Mouse (Mus musculus): ENCODE data around the gene Hist1h2ac. TPM values are rescaled to one million over a fixed set of nuclear protein-coding genes. Genes with fewer than 3 reads are reported as not detected.
"Not testable (repeated sequence)": the region's sequence is repeated elsewhere in the genome, so short reads cannot be mapped to it uniquely, and the experiment has no call there.

Hist1h2ac gene
- polyA plus RNA-seq, 1 experiment from 2014 or later, result 2.2 TPM

GRCm38 (mm10) chr13:23706771-23707170 is 23.0 kb upstream of the Hist1h2ac start:
- Histone ChIP-seq H3K9me3 (replicated peaks; ENCODE audit: control insufficient read depth, low read length) (no peaks in the 10 kb centered on the region), H3K4me1 (ENCODE audit: control insufficient read depth, insufficient read depth, low read length) (no peaks in the 10 kb centered on the region; the same call in 1 of the 2 replicates), H3K9ac (replicated peaks; ENCODE audit: low read length) (no peak overlapping the region), H3K27ac (replicated peaks; ENCODE audit: low read depth, low read length) (no peak overlapping the region), H3K27me3 (ENCODE audit: control insufficient read depth, insufficient read depth, low read length) (no peaks in the 10 kb centered on the region), H3K4me2 (ENCODE audit: low read depth, low read length) (no peak overlapping the region), H3K36me3 (replicated peaks; ENCODE audit: control insufficient read depth, insufficient read depth, low read depth, low read length) (no peaks in the 10 kb centered on the region), H3K4me3 (ENCODE audit: low read depth, low read length) (no peak overlapping the region)
- ATAC-seq (replicated peaks; ENCODE audit: insufficient number of reproducible peaks, low FRiP score, low TSS enrichment, low read depth) (no peak), DNase-seq (ENCODE audit: low spot score) (no peak)
- WGBS, result 95% methylated on average over 12 of the region's 12 CpGs

DNA sequence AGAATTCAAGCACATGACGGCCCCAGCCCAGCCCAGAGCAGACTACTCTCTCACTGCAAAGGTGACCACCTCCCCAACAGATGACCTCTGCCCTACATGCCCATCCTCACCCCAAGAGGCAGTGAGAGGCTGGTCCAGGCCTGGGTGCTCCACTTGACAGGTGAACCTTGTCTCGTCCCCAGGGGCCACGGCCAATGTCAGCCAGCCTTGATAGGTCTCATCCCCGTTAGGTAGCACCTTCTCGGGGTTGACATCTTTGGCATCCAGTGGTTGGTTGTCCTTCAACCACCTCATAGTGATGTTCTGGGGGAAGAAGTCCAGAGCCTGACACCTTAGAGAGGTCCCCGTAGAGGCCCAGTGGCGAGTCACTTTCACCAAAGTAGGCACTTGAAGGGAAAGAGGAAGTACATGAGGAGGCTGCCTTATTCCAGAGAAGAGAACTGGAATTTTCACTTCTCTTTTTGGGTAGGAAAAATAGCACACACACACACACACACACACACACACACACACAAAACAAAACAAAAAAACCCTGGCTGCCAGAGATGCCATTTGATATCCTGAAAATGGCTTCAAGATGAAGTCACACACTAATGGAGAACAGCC is 22.1 kb upstream of the Hist1h2ac start:
- DNase-seq (ENCODE audit: low spot score), result no peak
- Histone ChIP-seq H3K27me3 (ENCODE audit: control insufficient read depth, insufficient read depth, low read length) (no peaks in the 10 kb centered on the region), H3K9ac (replicated peaks; ENCODE audit: low read length) (no peak overlapping the region), H3K27ac (replicated peaks; ENCODE audit: low read depth, low read length) (no peak overlapping the region), H3K36me3 (replicated peaks; ENCODE audit: control insufficient read depth, insufficient read depth, low read depth, low read length) (no peaks in the 10 kb centered on the region), H3K4me2 (ENCODE audit: low read depth, low read length) (no peak overlapping the region), H3K4me1 (ENCODE audit: control insufficient read depth, insufficient read depth, low read length) (no peaks in the 10 kb centered on the region; the same call in 1 of the 2 replicates), H3K9me3 (replicated peaks; ENCODE audit: control insufficient read depth, low read length) (no peaks in the 10 kb centered on the region), H3K4me3 (ENCODE audit: low read depth, low read length) (no peak overlapping the region)
- WGBS, result 91% methylated on average over 7 of the region's 7 CpGs
- ATAC-seq (replicated peaks; ENCODE audit: insufficient number of reproducible peaks, low FRiP score, low TSS enrichment, low read depth), result no peak

- 89% methylated on average over 2 of the region's 2 CpGs for WGBS
- H3K27me3 ChIP-seq (ENCODE audit: control insufficient read depth, insufficient read depth, low read length); H3K4me1 ChIP-seq (ENCODE audit: control insufficient read depth, insufficient read depth, low read length); ATAC-seq (replicated peaks; ENCODE audit: insufficient number of reproducible peaks, low FRiP score, low TSS enrichment, low read depth); H3K4me2 ChIP-seq (ENCODE audit: low read depth, low read length); H3K27ac ChIP-seq (replicated peaks; ENCODE audit: low read depth, low read length); H3K4me3 ChIP-seq (ENCODE audit: low read depth, low read length); H3K9ac ChIP-seq (replicated peaks; ENCODE audit: low read length); DNase-seq (ENCODE audit: low spot score); H3K9me3 ChIP-seq (replicated peaks; ENCODE audit: control insufficient read depth, low read length); H3K36me3 ChIP-seq (replicated peaks; ENCODE audit: control insufficient read depth, insufficient read depth, low read depth, low read length): not testable (repeated sequence)
Measured at GRCm38 (mm10) chr13:23702801-23703200, 19.1 kb upstream of the Hist1h2ac start.

GRCm38 (mm10) chr13:23702220-23702619 is 18.5 kb upstream of the Hist1h2ac start:
- WGBS, result 79% methylated on average over 4 of the region's 4 CpGs
- no peak for DNase-seq (ENCODE audit: low spot score)

GRCm38 (mm10) chr13:23700786-23701520 is 17.2 kb upstream of the Hist1h2ac start:
- Histone ChIP-seq H3K4me2 (ENCODE audit: low read depth, low read length) (no peak overlapping the region), H3K4me1 (ENCODE audit: control insufficient read depth, insufficient read depth, low read length) (no peaks in the 10 kb centered on the region), H3K9me3 (replicated peaks; ENCODE audit: control insufficient read depth, low read length) (no peaks in the 10 kb centered on the region), H3K4me3 (ENCODE audit: low read depth, low read length) (no peak overlapping the region), H3K27ac (replicated peaks; ENCODE audit: low read depth, low read length) (no peak overlapping the region), H3K36me3 (replicated peaks; ENCODE audit: control insufficient read depth, insufficient read depth, low read depth, low read length) (no peaks in the 10 kb centered on the region), H3K9ac (replicated peaks; ENCODE audit: low read length) (no peak overlapping the region; the same call in 1 of the 2 replicates), H3K27me3 (ENCODE audit: control insufficient read depth, insufficient read depth, low read length) (no peaks in the 10 kb centered on the region)
- WGBS, result 31% methylated on average over 8 of the region's 8 CpGs
- peak; percentile 89 for DNase-seq (ENCODE audit: low spot score)
- ATAC-seq (replicated peaks; ENCODE audit: insufficient number of reproducible peaks, low FRiP score, low TSS enrichment, low read depth), result peak; percentile 53; the same call in 1 of the 2 replicates

More at GRCm38 (mm10) chr13:23702220-23702619, 18.5 kb upstream of the Hist1h2ac start:
- H3K27ac ChIP-seq (replicated peaks; ENCODE audit: low read depth, low read length), result no peak overlapping the region
- no peak overlapping the region for H3K4me3 ChIP-seq (ENCODE audit: low read depth, low read length)
- H3K4me1 ChIP-seq (ENCODE audit: control insufficient read depth, insufficient read depth, low read length), result no peaks in the 10 kb centered on the region
- H3K9me3 ChIP-seq (replicated peaks; ENCODE audit: control insufficient read depth, low read length), result no peaks in the 10 kb centered on the region
- H3K27me3 ChIP-seq (ENCODE audit: control insufficient read depth, insufficient read depth, low read length), result no peaks in the 10 kb centered on the region
- H3K4me2 ChIP-seq (ENCODE audit: low read depth, low read length), result no peak overlapping the region
- H3K36me3 ChIP-seq (replicated peaks; ENCODE audit: control insufficient read depth, insufficient read depth, low read depth, low read length), result no peaks in the 10 kb centered on the region
- no peak overlapping the region for H3K9ac ChIP-seq (replicated peaks; ENCODE audit: low read length)
- no peak for ATAC-seq (replicated peaks; ENCODE audit: insufficient number of reproducible peaks, low FRiP score, low TSS enrichment, low read depth)

DNA sequence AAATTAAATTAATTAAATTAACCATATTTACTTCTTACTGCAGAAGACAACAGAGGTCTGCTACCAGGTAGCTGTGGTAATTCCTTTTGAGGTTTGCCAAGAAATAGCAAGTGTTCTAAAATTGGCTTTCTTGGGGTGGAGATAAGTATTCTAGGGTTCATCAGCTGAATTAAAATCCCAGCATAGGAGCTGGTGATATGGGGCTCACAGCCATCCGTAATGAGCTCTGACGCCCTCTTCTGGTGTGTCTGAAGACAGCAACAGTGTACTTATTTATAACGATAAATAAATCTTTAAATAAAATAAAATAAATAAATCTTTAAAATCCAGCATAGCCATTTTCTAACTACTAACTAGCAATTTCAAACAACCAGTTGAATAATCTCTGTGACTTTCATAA is 16.0 kb upstream of the Hist1h2ac start:
- Histone ChIP-seq H3K4me3 (ENCODE audit: low read depth, low read length) (no peak overlapping the region), H3K27me3 (ENCODE audit: control insufficient read depth, insufficient read depth, low read length) (no peaks in the 10 kb centered on the region), H3K9ac (replicated peaks; ENCODE audit: low read length) (no peak overlapping the region), H3K36me3 (replicated peaks; ENCODE audit: control insufficient read depth, insufficient read depth, low read depth, low read length) (no peaks in the 10 kb centered on the region), H3K4me1 (ENCODE audit: control insufficient read depth, insufficient read depth, low read length) (no peaks in the 10 kb centered on the region), H3K4me2 (ENCODE audit: low read depth, low read length) (no peak overlapping the region), H3K9me3 (replicated peaks; ENCODE audit: control insufficient read depth, low read length) (no peaks in the 10 kb centered on the region), H3K27ac (replicated peaks; ENCODE audit: low read depth, low read length) (no peak overlapping the region)
- no peak for DNase-seq (ENCODE audit: low spot score)
- no peak for ATAC-seq (replicated peaks; ENCODE audit: insufficient number of reproducible peaks, low FRiP score, low TSS enrichment, low read depth)
- WGBS, result 63% methylated on average over 3 of the region's 3 CpGs

- H3K4me3 ChIP-seq (ENCODE audit: low read depth, low read length), result no peak overlapping the region
- no peak overlapping the region; the same call in 1 of the 2 replicates for H3K9ac ChIP-seq (replicated peaks; ENCODE audit: low read length)
- no peaks in the 10 kb centered on the region for H3K9me3 ChIP-seq (replicated peaks; ENCODE audit: control insufficient read depth, low read length)
- DNase-seq (ENCODE audit: low spot score) (no peak), ATAC-seq (replicated peaks; ENCODE audit: insufficient number of reproducible peaks, low FRiP score, low TSS enrichment, low read depth) (no peak)
- H3K27ac ChIP-seq (replicated peaks; ENCODE audit: low read depth, low read length), result peak overlapping the region; percentile 57; the same call in 1 of the 2 replicates
- no peaks in the 10 kb centered on the region for H3K27me3 ChIP-seq (ENCODE audit: control insufficient read depth, insufficient read depth, low read length)
- H3K36me3 ChIP-seq (replicated peaks; ENCODE audit: control insufficient read depth, insufficient read depth, low read depth, low read length), result no peaks in the 10 kb centered on the region
- no peaks in the 10 kb centered on the region for H3K4me1 ChIP-seq (ENCODE audit: control insufficient read depth, insufficient read depth, low read length)
- WGBS, result 63% methylated on average over 6 of the region's 6 CpGs
- no peak overlapping the region for H3K4me2 ChIP-seq (ENCODE audit: low read depth, low read length)
Measured at GRCm38 (mm10) chr13:23698996-23699395, 15.2 kb upstream of the Hist1h2ac start.

GRCm38 (mm10) chr13:23698300-23698693 is 14.5 kb upstream of the Hist1h2ac start, which contains the start of gene Hist1h4c:
Gene Hist1h4c, minus strand, starts transcription at chr13:23698454.
- H3K4me1 ChIP-seq (ENCODE audit: control insufficient read depth, insufficient read depth, low read length), result no peaks in the 10 kb centered on the region
- no peaks in the 10 kb centered on the region for H3K27me3 ChIP-seq (ENCODE audit: control insufficient read depth, insufficient read depth, low read length)
- H3K36me3 ChIP-seq (replicated peaks; ENCODE audit: control insufficient read depth, insufficient read depth, low read depth, low read length), result no peaks in the 10 kb centered on the region
- peak within 1 kb of the TSS; percentile 68 for H3K9ac ChIP-seq (replicated peaks; ENCODE audit: low read length)
- peak within 1 kb of the TSS; percentile 40 for H3K4me3 ChIP-seq (ENCODE audit: low read depth, low read length)
- no peaks in the 10 kb centered on the region for H3K9me3 ChIP-seq (replicated peaks; ENCODE audit: control insufficient read depth, low read length)
- peak; percentile 98 for ATAC-seq (replicated peaks; ENCODE audit: insufficient number of reproducible peaks, low FRiP score, low TSS enrichment, low read depth)
- peak within 1 kb of the TSS; percentile 83 for H3K27ac ChIP-seq (replicated peaks; ENCODE audit: low read depth, low read length)
- WGBS, result 0% methylated on average over 22 of the region's 22 CpGs
- H3K4me2 ChIP-seq (ENCODE audit: low read depth, low read length), result peak within 1 kb of the TSS; percentile 62
- DNase-seq (ENCODE audit: low spot score), result peak; percentile 99

All from embryonic facial prominence, embryonic 11.5 days (tissue).